Mouse (Mus musculus) cerebellum, adult 2 months (tissue): ENCODE measurements around the gene AB124611. TPM values are rescaled to one million over a fixed set of nuclear protein-coding genes. Genes with fewer than 3 reads are reported as not detected.
"Not testable (repeated sequence)": the region's sequence is repeated elsewhere in the genome, so short reads cannot be mapped to it uniquely, and the experiment has no call there.

Source experiments
- DNase-seq, 2 experiments: peaks; one replicate each; pipeline ENCODE4 v3.0.0; 2021
- H3K27ac ChIP-seq: fragments of 200-500 bp; 2 replicates; pipeline ENCODE4 v1.5.1; 2012; ENCODE audit warnings: low read length, control low read depth, inconsistent platforms; ENCODE audit not compliant: insufficient read depth
- H3K27me3 ChIP-seq: fragments of 200-500 bp; 2 replicates; pipeline ENCODE4 v1.6.1; 2012; ENCODE audit warnings: inconsistent platforms, mild to moderate bottlenecking, low read length, moderate library complexity; ENCODE audit not compliant: control insufficient read depth, insufficient read depth
- H3K4me1 ChIP-seq: fragments of 200-500 bp; 2 replicates; pipeline ENCODE4 v1.6.1; 2011; ENCODE audit warnings: low read length; ENCODE audit not compliant: control insufficient read depth, insufficient read depth
- H3K4me3 ChIP-seq: fragments of 200-500 bp; replicated peaks from 2 replicates; pipeline ENCODE3; 2011; ENCODE audit warnings: mild to moderate bottlenecking, low read depth, low read length, control low read depth; ENCODE audit not compliant: insufficient read depth
- CTCF ChIP-seq: fragments of 200-500 bp; IDR thresholded peaks from 2 replicates; pipeline ENCODE4 v1.5.1; 2011; ENCODE audit warnings: low read depth, mild to moderate bottlenecking, control low read depth, low read length, moderate library complexity, borderline replicate concordance; ENCODE audit not compliant: insufficient read depth
- POLR2A ChIP-seq: fragments of 200-500 bp; IDR thresholded peaks from 2 replicates; pipeline ENCODE4 v1.6.1; 2011; ENCODE audit warnings: low read length, control low read depth, borderline replicate concordance; ENCODE audit not compliant: insufficient read depth
- WGBS: fragments of 180-500 bp; shearing (Covaris S2); methylation state at CpG from one replicate; pipeline ENCODE4 v1.1.7; 2018; 5-methylcytosine and 5-hydroxymethylcytosine counted together
- polyA plus RNA-seq: library from polyadenylated mRNA; depleted of rRNA; stranded (reverse); fragments of >200 nt; gene quantifications from 2 replicates; pipeline ENCODE4 v1.2.3, GENCODE M21; 2012; rRNA removed

AB124611 gene
- polyA plus RNA-seq, 1 experiment: 0.28 TPM

DNA sequence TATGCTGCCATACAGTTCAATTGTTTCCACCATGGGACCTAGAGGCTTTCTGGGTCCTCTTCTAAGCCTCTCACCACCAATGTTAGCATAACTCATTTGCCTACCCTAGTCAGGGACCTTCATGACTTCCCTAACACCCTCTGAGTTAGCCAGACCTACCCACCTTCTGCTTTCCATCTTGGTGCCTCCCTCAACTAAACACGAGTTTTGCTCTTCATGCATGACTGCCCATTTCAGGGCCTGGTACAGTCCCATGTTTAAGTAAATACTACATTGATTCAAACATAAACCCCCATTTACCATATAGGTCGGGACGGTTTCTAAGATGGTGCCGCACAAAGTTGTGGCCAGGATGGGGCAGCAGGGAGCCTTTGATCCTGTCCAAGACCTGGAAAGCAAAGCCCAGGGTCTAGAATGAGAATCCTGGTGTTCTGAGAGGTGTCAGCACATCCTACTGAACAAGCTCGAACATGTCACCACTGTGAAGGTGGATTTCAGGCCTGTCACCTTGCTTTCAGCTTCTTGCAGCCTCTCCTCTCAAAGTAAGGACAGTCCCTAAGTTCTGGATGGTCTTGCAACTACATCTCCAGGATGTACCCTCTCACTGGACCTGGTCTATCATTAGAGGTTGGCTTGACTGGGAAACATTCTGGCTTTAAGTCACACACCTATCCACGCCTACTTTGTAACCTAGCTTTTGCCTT lies 65.3 kb downstream of the AB124611 start:
- peaks cover 8% of the 10 kb centered on the region; the same call in 1 of the 2 replicates for H3K4me1 ChIP-seq
- H3K27ac ChIP-seq: no peak overlapping the region
- H3K4me3 ChIP-seq: no peak overlapping the region
- no peak for DNase-seq
- H3K27me3 ChIP-seq: no peaks in the 10 kb centered on the region
- TF ChIP-seq CTCF: no peak
- no peak for TF ChIP-seq POLR2A
- 68% methylated on average over 6 of the region's 6 CpGs for WGBS

DNA sequence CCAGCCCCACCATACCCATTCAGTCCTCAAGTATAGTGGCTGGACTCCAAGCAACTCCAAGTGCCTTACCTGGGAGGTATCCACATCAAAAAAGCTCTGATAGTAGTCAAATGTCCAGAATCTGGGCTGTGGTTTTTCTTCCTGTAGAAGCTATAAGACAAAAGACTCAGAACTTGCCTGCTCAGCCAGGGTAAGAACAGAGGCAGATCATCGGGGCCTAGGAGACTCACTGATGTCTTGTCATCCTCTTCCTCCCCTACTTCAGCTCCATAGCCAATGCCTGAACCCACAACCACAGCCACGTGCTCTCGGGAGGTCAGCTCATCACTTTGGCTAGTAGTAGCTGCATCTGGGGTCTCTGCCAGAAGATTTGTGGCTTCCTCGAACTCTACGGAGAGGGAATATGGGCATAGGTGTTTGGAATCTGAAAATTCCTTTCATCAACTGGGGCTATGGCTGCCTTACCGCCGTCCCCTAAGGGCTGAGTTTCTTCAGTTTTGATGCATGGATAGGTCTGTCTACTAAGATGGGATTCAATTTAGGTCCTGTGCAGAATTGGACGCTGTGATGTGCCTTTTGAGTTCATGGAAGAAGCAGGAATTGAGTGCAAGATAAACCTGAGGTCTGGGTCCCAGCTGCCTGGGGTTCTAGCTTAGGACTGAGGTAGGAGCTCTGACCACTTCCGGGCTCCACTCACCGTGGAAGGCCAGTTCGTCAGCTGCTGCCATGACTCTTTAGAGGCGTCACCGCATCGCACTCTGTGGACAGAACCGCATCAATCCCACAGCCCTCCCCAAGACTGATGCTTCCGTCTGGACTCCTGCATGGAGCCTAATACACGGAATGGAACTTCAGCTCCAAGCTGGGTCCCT lies 66.1 kb downstream of the AB124611 start:
- Histone ChIP-seq H3K4me3 (peak overlapping the region; percentile 93), H3K27ac (peak overlapping the region; percentile 68), H3K27me3 (no peaks in the 10 kb centered on the region), H3K4me1 (peaks cover 8% of the 10 kb centered on the region; the same call in 1 of the 2 replicates)
- 9% methylated on average over 17 of the region's 17 CpGs for WGBS
- DNase-seq: peak in 1 of 2 experiments; percentile 41
- TF ChIP-seq POLR2A (no peak), CTCF (no peak)

DNA sequence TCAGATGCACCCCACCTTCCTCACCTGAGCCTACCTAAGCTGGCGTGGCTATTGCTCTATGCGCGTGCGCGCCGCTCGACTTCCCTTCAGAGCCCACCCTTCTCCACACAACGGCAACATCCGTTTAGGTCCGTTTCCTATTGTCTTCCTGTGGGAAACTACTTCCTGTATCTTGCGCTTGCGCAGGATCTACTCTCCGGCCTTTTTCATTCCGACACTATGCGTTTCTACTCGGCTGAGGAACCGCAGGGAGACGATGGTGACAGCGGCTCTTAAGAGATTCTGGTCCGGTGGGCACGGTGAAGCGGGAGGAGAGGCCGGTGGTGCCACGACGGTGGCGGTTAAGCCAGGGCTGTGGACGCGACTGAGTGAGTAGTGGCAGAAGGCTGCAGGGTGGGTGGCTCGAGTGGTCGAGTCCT lies 66.7 kb downstream of the AB124611 start, which contains the start of the genes Timm29 and Yipf2:
Timm29 (plus strand) TSS at position 20 of the 419 bp plus-strand sequence.
Yipf2 (minus strand) TSS at position 126 of the 419 bp plus-strand sequence.
- Histone ChIP-seq H3K27ac (peak within 1 kb of the TSS; percentile 68), H3K4me1 (peaks cover 8% of the 10 kb centered on the region; the same call in 1 of the 2 replicates), H3K27me3 (no peaks in the 10 kb centered on the region), H3K4me3 (peak within 1 kb of the TSS; percentile 93)
- WGBS: under 1% methylated on average over 30 of the region's 30 CpGs
- peak; percentile 94 to 96 for DNase-seq
- TF ChIP-seq POLR2A (peak; percentile 94), CTCF (no peak)

DNA sequence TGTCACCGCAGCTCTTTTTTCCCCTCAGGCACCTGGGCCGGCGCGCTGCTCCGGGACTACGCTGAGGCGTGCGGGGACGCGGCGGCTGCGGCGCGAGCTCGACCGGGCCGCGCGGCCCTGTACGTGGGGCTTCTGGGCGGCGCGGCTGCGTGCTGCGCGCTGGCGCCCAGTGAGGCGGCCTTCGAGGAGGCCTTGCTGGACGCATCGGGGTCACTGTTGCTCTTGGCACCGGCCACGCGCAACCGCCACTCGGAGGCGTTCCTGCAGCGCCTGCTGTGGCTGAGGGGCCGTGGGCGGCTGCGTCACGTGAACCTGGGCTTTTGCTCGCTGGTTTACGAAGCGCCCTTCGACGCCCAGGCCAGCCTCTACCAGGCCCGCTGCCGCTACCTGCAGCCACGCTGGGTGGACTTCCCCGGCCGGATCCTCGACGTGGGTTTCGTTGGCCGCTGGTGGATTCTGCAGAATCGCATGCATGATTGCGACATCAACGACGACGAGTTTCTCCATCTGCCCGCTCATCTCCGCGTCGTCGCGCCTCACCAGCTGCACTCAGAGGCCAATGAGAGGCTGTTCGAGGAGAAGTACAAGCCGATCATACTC lies 67.2 kb downstream of the AB124611 start:
- TF ChIP-seq CTCF (no peak), POLR2A (no peak)
- Histone ChIP-seq H3K27me3 (no peaks in the 10 kb centered on the region), H3K4me1 (peaks cover 8% of the 10 kb centered on the region; the same call in 1 of the 2 replicates), H3K27ac (peak overlapping the region; percentile 30), H3K4me3 (peak overlapping the region; percentile 93)
- DNase-seq: peak in 1 of 2 experiments; percentile 59
- under 1% methylated on average over 69 of the region's 69 CpGs for WGBS

DNA sequence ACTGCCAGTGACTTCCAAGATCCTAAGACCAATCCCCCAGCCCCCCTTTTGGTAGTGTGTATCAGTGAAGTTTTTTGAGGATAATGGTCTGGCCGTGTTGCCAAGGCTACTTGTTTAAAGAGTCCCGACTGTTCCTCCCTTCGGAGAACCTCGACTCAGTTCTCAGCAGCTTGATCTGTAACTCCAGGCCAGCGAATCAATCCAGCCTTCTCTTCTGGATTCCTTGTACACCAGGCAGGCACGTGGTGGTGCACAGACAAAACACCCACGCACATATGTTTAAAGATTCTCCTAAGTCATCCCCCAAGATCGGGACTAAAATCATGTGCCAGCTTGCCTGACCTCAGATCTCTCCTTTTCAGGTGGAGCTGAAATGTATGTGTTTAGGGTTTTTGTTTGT lies 68.4 kb downstream of the AB124611 start:
- WGBS: 64% methylated on average over 8 of the region's 8 CpGs
- not testable (repeated sequence) for H3K27ac ChIP-seq

DNA sequence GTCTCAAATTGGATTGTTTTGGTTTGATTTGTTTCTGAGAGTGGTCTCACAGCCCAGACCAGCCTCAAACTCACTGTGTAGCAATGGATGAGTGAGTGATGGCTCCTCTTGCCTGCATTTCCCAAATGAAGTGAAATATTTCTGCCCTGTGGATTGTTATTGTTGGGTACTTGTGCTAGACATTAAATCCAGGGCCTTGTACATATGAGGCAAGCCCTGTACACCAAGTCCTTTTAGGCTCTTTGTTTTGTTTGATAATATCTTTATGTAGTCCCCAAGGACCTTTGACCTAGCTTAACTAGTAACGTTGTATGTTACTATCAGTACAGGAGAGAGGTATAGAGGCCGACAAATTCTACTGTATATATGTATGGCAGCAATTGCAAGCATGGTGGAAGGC lies 68.9 kb downstream of the AB124611 start:
- peaks cover 8% of the 10 kb centered on the region; the same call in 1 of the 2 replicates for H3K4me1 ChIP-seq
- H3K4me3 ChIP-seq: no peak overlapping the region
- H3K27me3 ChIP-seq: no peaks in the 10 kb centered on the region
- TF ChIP-seq POLR2A (no peak), CTCF (no peak)
- 82% methylated on average over 2 of the region's 2 CpGs for WGBS
- no peak for DNase-seq
- no peak overlapping the region for H3K27ac ChIP-seq

More for the DNA sequence above, 68.4 kb downstream of the AB124611 start:
- H3K27me3 ChIP-seq, H3K4me3 ChIP-seq, DNase-seq, H3K4me1 ChIP-seq: not testable (repeated sequence)

Other genes with a start within 250 kb of the AB124611 start
- 46.8 and 48.2 TPM in 2 replicates for gene Kri1, start 238.2 kb upstream of the AB124611 start, polyA plus RNA-seq
- gene Cdkn2d, start 234.8 kb upstream of the AB124611 start, polyA plus RNA-seq: 76.6 and 88.6 TPM in 2 replicates
- gene Ap1m2, start 213.8 kb upstream of the AB124611 start, polyA plus RNA-seq: 1.6 and 1.8 TPM in 2 replicates
- gene Slc44a2, start 205.5 kb upstream of the AB124611 start, polyA plus RNA-seq: 67.7 and 70.3 TPM in 2 replicates
- gene Ilf3, start 158.3 kb upstream of the AB124611 start, polyA plus RNA-seq: 81.0 and 81.1 TPM in 2 replicates
- gene Qtrt1, start 114.3 kb upstream of the AB124611 start, polyA plus RNA-seq: 37.5 and 39.5 TPM in 2 replicates
- 66.9 and 68.6 TPM in 2 replicates for gene Dnm2, start 101.3 kb upstream of the AB124611 start, polyA plus RNA-seq
- gene Tmed1, start 15.9 kb upstream of the AB124611 start, polyA plus RNA-seq: 25.9 and 26.4 TPM in 2 replicates
- gene Carm1, start 20.7 kb downstream of the AB124611 start, polyA plus RNA-seq: 51.0 and 57.1 TPM in 2 replicates
- 53.1 and 53.4 TPM in 2 replicates for gene Timm29, start 66.5 kb downstream of the AB124611 start, polyA plus RNA-seq
- 30.9 and 31.3 TPM in 2 replicates for gene Yipf2, start 66.7 kb downstream of the AB124611 start, polyA plus RNA-seq
- 88.8 and 96.7 TPM in 2 replicates for gene Smarca4, start 90.0 kb downstream of the AB124611 start, polyA plus RNA-seq
- gene Ldlr, start 197.3 kb downstream of the AB124611 start, polyA plus RNA-seq: 34.1 and 34.2 TPM in 2 replicates
- gene Spc24, start 234.1 kb downstream of the AB124611 start, polyA plus RNA-seq: 3.8 TPM in 2 replicates